Mouse (Mus musculus) neural tube, embryonic 14.5 days (tissue): ENCODE data around the gene Col27a1. TPM values are rescaled to one million over a fixed set of nuclear protein-coding genes. Genes with fewer than 3 reads are reported as not detected.

ENCODE experiments used
- ATAC-seq: fragments of 200-750 bp; cut with Nextera tagmentation; 2 replicates; pipeline ENCODE4 v1.8.0; 2017; ENCODE audit warnings: low read depth, mild to moderate bottlenecking, moderate TSS enrichment, moderate library complexity
- H3K27ac ChIP-seq: fragments of 300-500 bp; sonication (generic); 2 replicates; pipeline ENCODE4 v1.5.1; 2014; ENCODE audit warnings: low read depth, mild to moderate bottlenecking, control low read depth, low read length, moderate library complexity, mixed read lengths
- H3K27me3 ChIP-seq: fragments of 300-500 bp; sonication (generic); 2 replicates; pipeline ENCODE4 v1.6.1; 2014; ENCODE audit warnings: low read length; ENCODE audit not compliant: control insufficient read depth, insufficient read depth
- H3K36me3 ChIP-seq: fragments of 300-500 bp; sonication (generic); 2 replicates; pipeline ENCODE4 v1.6.1; 2014; ENCODE audit warnings: low read length, mixed read lengths; ENCODE audit not compliant: control insufficient read depth, insufficient read depth
- H3K4me1 ChIP-seq: fragments of 300-500 bp; sonication (generic); 2 replicates; pipeline ENCODE4 v1.6.1; 2014; ENCODE audit warnings: low read length; ENCODE audit not compliant: control insufficient read depth, insufficient read depth
- H3K4me2 ChIP-seq: fragments of 300-500 bp; sonication (generic); 2 replicates; pipeline ENCODE4 v1.6.1; 2014; ENCODE audit warnings: mild to moderate bottlenecking, low read depth, low read length, control low read depth
- H3K4me3 ChIP-seq: fragments of 300-500 bp; sonication (generic); 2 replicates; pipeline ENCODE4 v1.5.1; 2014; ENCODE audit warnings: low read depth, low read length, control low read depth, mixed read lengths
- H3K9ac ChIP-seq: fragments of 300-500 bp; sonication (generic); replicated peaks from 2 replicates; pipeline ENCODE4 v1.6.1; 2014; ENCODE audit warnings: low read depth, mild to moderate bottlenecking, control low read depth, low read length, mixed read lengths
- H3K9me3 ChIP-seq: fragments of 300-500 bp; sonication (generic); 2 replicates; pipeline ENCODE4 v1.6.1; 2016; ENCODE audit warnings: low read length; ENCODE audit not compliant: control insufficient read depth
- WGBS: fragments of 180-500 bp; shearing (Covaris S2); extraction: QIAGEN DNeasy Blood & Tissue Kit; methylation state at CpG from one replicate; pipeline ENCODE4 v1.1.7; 2014; 5-methylcytosine and 5-hydroxymethylcytosine counted together
- polyA plus RNA-seq: library from polyadenylated mRNA; unstranded; fragments of >200 nt; fragmentation: Nextera tagmentation; extraction: Ambion mirVana; gene quantifications from 2 replicates; pipeline ENCODE4 v1.2.1, GENCODE M21; 2014

Gene Col27a1
- polyA plus RNA-seq: 1.2 and 3.1 TPM in 2 replicates

- Histone ChIP-seq H3K36me3 (no peaks in the 10 kb centered on the region), H3K4me2 (peak within 1 kb of the TSS; percentile 100), H3K9me3 (no peaks in the 10 kb centered on the region), H3K27me3 (peaks cover 19% of the 10 kb centered on the region), H3K9ac (peak within 1 kb of the TSS; percentile 28), H3K4me3 (peak within 1 kb of the TSS; percentile 53), H3K27ac (no peak within 1 kb of the TSS), H3K4me1 (peaks cover 19% of the 10 kb centered on the region)
- peak; percentile 50 for ATAC-seq
- WGBS: under 1% methylated on average over 59 of the region's 61 CpGs
Observed at GRCm38 (mm10) chr4:63213907-63214621, at the start of gene Col27a1. Col27a1 (plus strand) TSS chr4:63214004.

- H3K4me1 ChIP-seq: no peaks in the 10 kb centered on the region
- H3K4me3 ChIP-seq: no peak overlapping the region
- H3K9me3 ChIP-seq: no peaks in the 10 kb centered on the region
- 91% methylated on average over 4 of the region's 4 CpGs for WGBS
- no peak overlapping the region for H3K4me2 ChIP-seq
- ATAC-seq: no peak
- no peaks in the 10 kb centered on the region for H3K36me3 ChIP-seq
- H3K9ac ChIP-seq: no peak overlapping the region
- no peak overlapping the region for H3K27ac ChIP-seq
- H3K27me3 ChIP-seq: no peaks in the 10 kb centered on the region
Observed at GRCm38 (mm10) chr4:63165636-63166035, 48.2 kb upstream of the Col27a1 start.

- Histone ChIP-seq H3K9me3 (no peaks in the 10 kb centered on the region), H3K4me2 (no peak overlapping the region), H3K4me3 (no peak overlapping the region), H3K27ac (no peak overlapping the region), H3K9ac (no peak overlapping the region), H3K36me3 (no peaks in the 10 kb centered on the region), H3K27me3 (no peaks in the 10 kb centered on the region), H3K4me1 (no peaks in the 10 kb centered on the region)
- WGBS: 89% methylated on average over 5 of the region's 5 CpGs
- ATAC-seq: no peak
Observed at GRCm38 (mm10) chr4:63166323-63166722, 47.5 kb upstream of the Col27a1 start.

GRCm38 (mm10) chr4:63170061-63170460 is 43.7 kb upstream of the Col27a1 start:
- no peaks in the 10 kb centered on the region; the same call in 1 of the 2 replicates for H3K9me3 ChIP-seq
- H3K36me3 ChIP-seq: no peaks in the 10 kb centered on the region
- WGBS: 87% methylated on average over 4 of the region's 4 CpGs
- ATAC-seq: no peak
- no peaks in the 10 kb centered on the region for H3K4me1 ChIP-seq
- H3K27me3 ChIP-seq: no peaks in the 10 kb centered on the region
- no peak overlapping the region for H3K4me2 ChIP-seq
- no peak overlapping the region for H3K4me3 ChIP-seq
- H3K27ac ChIP-seq: no peak overlapping the region
- no peak overlapping the region for H3K9ac ChIP-seq

- Histone ChIP-seq H3K36me3 (no peaks in the 10 kb centered on the region), H3K4me3 (no peak overlapping the region), H3K4me2 (no peak overlapping the region), H3K4me1 (no peaks in the 10 kb centered on the region), H3K27ac (no peak overlapping the region), H3K9ac (no peak overlapping the region), H3K27me3 (no peaks in the 10 kb centered on the region), H3K9me3 (no peaks in the 10 kb centered on the region; the same call in 1 of the 2 replicates)
- no peak for ATAC-seq
- 57% methylated on average over 24 of the region's 24 CpGs for WGBS
Observed at GRCm38 (mm10) chr4:63171122-63171521, 42.7 kb upstream of the Col27a1 start.

GRCm38 (mm10) chr4:63171969-63172685 is 41.7 kb upstream of the Col27a1 start, which contains the start of gene Kif12:
Kif12 (minus strand) TSS chr4:63172131.
- Histone ChIP-seq H3K36me3 (no peaks in the 10 kb centered on the region), H3K9me3 (no peaks in the 10 kb centered on the region; the same call in 1 of the 2 replicates), H3K4me1 (no peaks in the 10 kb centered on the region), H3K9ac (no peak within 1 kb of the TSS), H3K27ac (no peak within 1 kb of the TSS), H3K4me3 (no peak within 1 kb of the TSS), H3K27me3 (no peaks in the 10 kb centered on the region), H3K4me2 (no peak within 1 kb of the TSS)
- 78% methylated on average over 4 of the region's 4 CpGs for WGBS
- no peak for ATAC-seq

- Histone ChIP-seq H3K9me3 (no peaks in the 10 kb centered on the region), H3K27ac (no peak overlapping the region), H3K9ac (no peak overlapping the region), H3K4me3 (no peak overlapping the region), H3K27me3 (no peaks in the 10 kb centered on the region), H3K4me1 (no peaks in the 10 kb centered on the region), H3K4me2 (no peak overlapping the region), H3K36me3 (no peaks in the 10 kb centered on the region)
- WGBS: 9% methylated on average over 5 of the region's 5 CpGs
- peak; percentile 92 for ATAC-seq
Observed at GRCm38 (mm10) chr4:63181556-63181955, 32.2 kb upstream of the Col27a1 start.

- Histone ChIP-seq H3K4me1 (no peaks in the 10 kb centered on the region), H3K27ac (no peak overlapping the region), H3K36me3 (no peaks in the 10 kb centered on the region), H3K9ac (no peak overlapping the region), H3K4me3 (no peak overlapping the region), H3K9me3 (no peaks in the 10 kb centered on the region), H3K27me3 (no peaks in the 10 kb centered on the region), H3K4me2 (no peak overlapping the region)
- 0 out of 2 replicates have a peak, but pooled peaks have one; percentile 28 for ATAC-seq
- WGBS: 50% methylated on average over 21 of the region's 21 CpGs
Observed at GRCm38 (mm10) chr4:63186281-63186870, 27.4 kb upstream of the Col27a1 start.

- no peak overlapping the region for H3K4me3 ChIP-seq
- no peak for ATAC-seq
- WGBS: 77% methylated on average over 5 of the region's 5 CpGs
- no peaks in the 10 kb centered on the region for H3K9me3 ChIP-seq
- no peaks in the 10 kb centered on the region for H3K27me3 ChIP-seq
- H3K4me1 ChIP-seq: no peaks in the 10 kb centered on the region
- no peaks in the 10 kb centered on the region for H3K36me3 ChIP-seq
- H3K27ac ChIP-seq: no peak overlapping the region
- no peak overlapping the region for H3K4me2 ChIP-seq
- H3K9ac ChIP-seq: no peak overlapping the region
Observed at GRCm38 (mm10) chr4:63191641-63192040, 22.2 kb upstream of the Col27a1 start.
